Mouse (Mus musculus): ENCODE measurements around the gene Fbrsl1.

GRCm38 (mm10) chr5:110386371-110387330 lies 61.7 kb downstream of the Fbrsl1 start:
- TF ChIP-seq CTCF (IDR thresholded peaks at IDR 0.05) (0 out of 2 replicates have a peak, but pooled peaks have one; percentile 5), POLR2A (IDR thresholded peaks at IDR 0.05; ENCODE audit: insufficient read depth, low read depth, low read length) (no peak)

Data from heart, adult 2 months (tissue).